Mouse (Mus musculus) erythroblast, embryonic 14.5 days (primary cell): ENCODE data around the gene Nrxn2. TPM values are rescaled to one million over a fixed set of nuclear protein-coding genes. Genes with fewer than 3 reads are reported as not detected.

Experiments
- H3K27me3 ChIP-seq: 2 replicates; pipeline ENCODE4 v1.6.1; 2012; ENCODE audit warnings: inconsistent platforms; ENCODE audit not compliant: control insufficient read depth
- H3K36me3 ChIP-seq: 2 replicates; pipeline ENCODE4 v1.6.1; 2012; ENCODE audit warnings: mild to moderate bottlenecking, inconsistent platforms; ENCODE audit not compliant: control insufficient read depth
- H3K4me1 ChIP-seq: 2 replicates; pipeline ENCODE4 v1.6.1; 2012; ENCODE audit warnings: inconsistent platforms; ENCODE audit not compliant: control insufficient read depth
- H3K4me3 ChIP-seq: replicated peaks from 2 replicates; pipeline ENCODE3; 2012; ENCODE audit warnings: moderate library complexity, mild to moderate bottlenecking, inconsistent platforms
- H3K9me3 ChIP-seq: 2 replicates; pipeline ENCODE4 v1.6.1; 2012; ENCODE audit warnings: low read length, inconsistent platforms, mixed read lengths; ENCODE audit not compliant: control insufficient read depth
- GATA1 ChIP-seq: IDR thresholded peaks from 2 replicates; pipeline ENCODE4 v1.6.1; 2012; ENCODE audit warnings: low read length, inconsistent platforms, mixed read lengths
- TAL1 ChIP-seq: IDR thresholded peaks from 3 replicates; pipeline ENCODE4 v1.6.1; 2012; ENCODE audit warnings: low read length, inconsistent platforms, mixed read lengths
- polyA plus RNA-seq: library from polyadenylated mRNA; stranded (reverse); fragments of >175 nt; gene quantifications from 2 replicates; pipeline ENCODE4 v1.2.3, GENCODE M21; 2012

Gene Nrxn2
- polyA plus RNA-seq, 1 experiment = 0.03 TPM

DNA sequence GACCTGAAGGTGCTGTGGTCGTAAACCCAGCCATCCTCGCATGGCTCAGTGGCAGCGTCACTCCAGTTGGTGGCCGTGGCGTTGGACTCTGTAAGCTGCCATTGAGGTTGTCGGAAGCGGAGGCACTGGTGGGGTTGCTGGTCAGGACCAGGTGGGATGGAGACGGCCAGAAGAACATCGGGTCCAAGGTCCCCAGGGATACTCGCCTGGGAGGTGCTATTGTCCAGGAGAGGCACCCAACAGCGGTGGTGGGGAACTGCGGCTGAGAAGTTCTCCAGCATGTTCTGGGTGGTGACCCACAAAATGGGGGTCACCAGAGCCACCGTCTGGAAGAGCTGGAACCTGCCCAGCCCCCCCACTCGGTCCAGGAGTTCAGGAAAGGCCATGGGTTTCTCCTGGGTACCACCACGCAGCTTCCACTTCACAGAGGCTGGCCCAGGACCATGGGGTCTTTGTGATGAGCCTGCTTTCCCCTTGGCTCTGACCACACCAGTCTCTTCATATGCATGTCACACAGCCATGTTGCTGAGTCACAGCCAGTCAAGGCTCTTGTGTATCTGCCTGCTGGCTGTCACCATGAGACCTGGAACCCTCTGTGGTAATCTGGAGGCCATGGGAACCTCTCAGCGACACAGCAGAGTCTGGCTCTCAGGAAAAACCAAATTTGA lies 124.0 kb downstream of the Nrxn2 start, which contains the start of gene Slc22a12:
TSS of gene Slc22a12 (minus strand) at position 666 of the 668 bp plus-strand sequence.
- H3K9me3 ChIP-seq = no peaks in the 10 kb centered on the region
- no peak within 1 kb of the TSS for H3K4me3 ChIP-seq
- H3K4me1 ChIP-seq = no peaks in the 10 kb centered on the region
- no peaks in the 10 kb centered on the region for H3K36me3 ChIP-seq
- no peaks in the 10 kb centered on the region; the same call in 1 of the 2 replicates for H3K27me3 ChIP-seq
- TF ChIP-seq GATA1 (no peak), TAL1 (no peak)

DNA sequence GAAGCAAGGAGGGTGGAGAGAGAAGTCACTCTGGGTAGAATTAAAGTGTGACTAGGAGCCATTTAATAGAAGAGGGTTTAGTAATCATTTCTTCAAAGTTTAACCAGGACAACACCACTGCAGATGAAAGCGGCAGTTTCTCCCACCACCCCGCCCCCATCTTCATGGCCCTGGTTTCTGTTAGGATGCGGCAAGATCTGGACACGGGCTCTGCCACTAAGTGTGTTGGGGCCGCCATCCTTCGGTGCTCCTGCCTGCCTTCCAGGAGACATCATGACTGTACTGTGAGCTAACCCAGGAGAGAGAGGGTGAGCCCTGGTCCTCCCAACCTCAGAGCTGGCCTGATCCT lies 124.5 kb downstream of the Nrxn2 start:
- H3K36me3 ChIP-seq = no peaks in the 10 kb centered on the region
- H3K4me3 ChIP-seq = no peak overlapping the region
- no peaks in the 10 kb centered on the region for H3K9me3 ChIP-seq
- no peaks in the 10 kb centered on the region; the same call in 1 of the 2 replicates for H3K27me3 ChIP-seq
- no peaks in the 10 kb centered on the region for H3K4me1 ChIP-seq
- no peak for TF ChIP-seq GATA1
- TF ChIP-seq TAL1 = no peak

DNA sequence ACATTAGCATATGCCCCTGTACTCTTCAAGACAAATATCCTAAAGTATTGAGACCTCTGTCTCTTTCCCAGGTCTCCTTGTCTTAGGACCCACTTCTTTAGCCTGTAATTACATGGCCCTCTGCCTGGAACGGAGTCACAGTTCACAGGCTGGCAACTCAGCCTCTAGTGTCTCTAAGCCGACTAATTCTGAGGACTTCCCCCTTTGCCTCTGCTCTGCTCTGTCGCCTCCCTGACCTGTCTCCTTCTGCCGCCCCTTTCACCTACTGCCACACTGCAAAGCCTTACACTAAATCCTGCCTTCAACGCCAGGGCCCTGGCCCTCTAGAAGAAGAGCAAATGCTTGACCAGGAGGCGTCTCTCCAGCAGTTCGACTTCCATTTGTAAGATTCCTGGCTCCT lies 125.0 kb downstream of the Nrxn2 start:
- no peaks in the 10 kb centered on the region for H3K4me1 ChIP-seq
- no peak for TF ChIP-seq TAL1
- no peaks in the 10 kb centered on the region for H3K9me3 ChIP-seq
- no peak overlapping the region for H3K4me3 ChIP-seq
- no peaks in the 10 kb centered on the region for H3K36me3 ChIP-seq
- no peaks in the 10 kb centered on the region; the same call in 1 of the 2 replicates for H3K27me3 ChIP-seq

DNA sequence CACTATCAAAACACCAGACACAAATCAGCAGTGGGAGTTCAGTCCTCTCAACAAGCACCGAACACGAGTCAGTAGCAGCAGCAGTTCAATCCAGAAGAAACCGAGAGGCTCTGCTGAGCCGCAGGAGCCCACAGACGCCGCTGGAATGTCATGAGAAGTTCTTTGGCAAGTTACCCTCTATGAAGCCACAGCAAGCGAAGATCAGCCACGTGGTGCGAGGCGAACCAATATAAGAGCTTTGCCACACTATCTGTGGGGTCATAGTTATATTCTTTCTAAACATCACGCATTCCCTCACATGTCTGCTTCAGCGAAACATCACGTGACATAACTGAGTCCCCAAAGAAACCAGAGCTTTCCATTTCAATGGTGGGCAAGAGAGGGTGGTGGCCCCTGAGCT lies 126.2 kb downstream of the Nrxn2 start:
- Histone ChIP-seq H3K36me3 (no peaks in the 10 kb centered on the region), H3K27me3 (no peaks in the 10 kb centered on the region; the same call in 1 of the 2 replicates), H3K9me3 (no peaks in the 10 kb centered on the region), H3K4me3 (no peak overlapping the region), H3K4me1 (no peaks in the 10 kb centered on the region)
- no peak for TF ChIP-seq TAL1
- TF ChIP-seq GATA1 = no peak

DNA sequence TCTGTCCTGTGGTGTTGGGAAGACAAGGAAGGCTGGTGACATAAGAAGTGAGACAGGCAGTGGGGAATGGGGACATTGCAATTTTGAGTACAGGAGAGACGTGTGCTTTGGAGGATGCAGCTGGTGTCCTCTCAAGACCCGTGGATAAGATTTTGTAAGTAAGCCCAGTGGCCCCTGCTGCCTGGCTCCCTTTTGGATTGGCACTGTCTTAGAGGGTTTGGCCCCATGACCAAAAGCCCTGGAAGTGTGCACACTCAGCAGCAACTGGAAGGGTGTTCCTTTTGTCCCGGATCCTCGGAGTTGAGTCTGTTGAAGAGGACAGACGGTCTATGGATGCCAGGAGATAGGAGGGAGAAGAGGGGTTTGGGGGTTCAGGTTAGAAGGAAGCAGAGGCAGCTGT lies 127.0 kb downstream of the Nrxn2 start:
- Histone ChIP-seq H3K27me3 (no peaks in the 10 kb centered on the region; the same call in 1 of the 2 replicates), H3K9me3 (no peaks in the 10 kb centered on the region), H3K36me3 (no peaks in the 10 kb centered on the region), H3K4me1 (no peaks in the 10 kb centered on the region), H3K4me3 (no peak overlapping the region)
- TF ChIP-seq GATA1 (no peak), TAL1 (no peak)

DNA sequence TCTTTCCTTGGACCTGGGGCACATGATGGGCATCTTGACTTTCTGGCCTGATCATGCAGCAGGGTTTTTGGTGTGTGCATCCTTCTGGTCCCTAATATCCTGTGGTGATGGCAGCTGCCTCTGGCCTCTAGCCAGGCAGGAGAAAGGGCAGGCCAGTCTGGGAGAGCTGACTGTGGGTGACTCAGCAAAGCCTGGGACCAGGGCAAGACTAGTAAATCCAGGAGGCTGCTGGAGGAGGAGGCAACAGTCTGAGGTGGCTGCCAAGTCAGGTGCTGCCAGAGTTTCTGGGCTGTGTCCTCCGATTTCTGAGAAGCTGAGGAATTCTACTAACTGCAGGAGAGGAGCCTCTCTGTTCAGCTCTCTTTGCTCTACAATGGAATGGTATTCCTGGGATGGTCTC lies 127.6 kb downstream of the Nrxn2 start:
- no peaks in the 10 kb centered on the region for H3K4me1 ChIP-seq
- H3K27me3 ChIP-seq = no peaks in the 10 kb centered on the region; the same call in 1 of the 2 replicates
- H3K9me3 ChIP-seq = no peaks in the 10 kb centered on the region

DNA sequence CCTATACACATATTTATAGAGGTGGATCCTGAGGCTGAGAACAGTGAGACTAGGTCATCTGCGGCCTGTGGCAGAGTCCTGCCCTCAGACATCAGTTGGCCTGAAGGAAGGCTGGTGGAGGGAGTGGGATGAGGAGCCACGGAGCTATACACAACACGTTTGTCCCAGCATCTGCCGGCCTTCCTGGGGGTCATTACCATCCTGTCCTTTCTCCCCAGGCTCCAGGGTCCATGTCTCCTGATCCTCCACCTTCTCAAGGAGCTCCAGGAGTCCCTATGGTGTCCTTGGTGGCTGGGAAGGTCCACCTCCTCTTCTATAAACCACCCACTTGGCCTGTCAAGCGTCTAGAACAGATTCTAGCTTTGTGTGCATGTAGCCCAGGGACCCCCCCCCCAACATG lies 129.3 kb downstream of the Nrxn2 start:
- H3K27me3 ChIP-seq = no peaks in the 10 kb centered on the region; the same call in 1 of the 2 replicates
- TF ChIP-seq TAL1 (no peak), GATA1 (no peak)
- H3K4me3 ChIP-seq = no peak overlapping the region
- no peaks in the 10 kb centered on the region for H3K36me3 ChIP-seq
- H3K4me1 ChIP-seq = no peaks in the 10 kb centered on the region
- no peaks in the 10 kb centered on the region for H3K9me3 ChIP-seq

More for the DNA sequence above, 127.6 kb downstream of the Nrxn2 start:
- Histone ChIP-seq H3K36me3 (no peaks in the 10 kb centered on the region), H3K4me3 (no peak overlapping the region)
- TF ChIP-seq GATA1 = no peak
- TF ChIP-seq TAL1 = no peak

DNA sequence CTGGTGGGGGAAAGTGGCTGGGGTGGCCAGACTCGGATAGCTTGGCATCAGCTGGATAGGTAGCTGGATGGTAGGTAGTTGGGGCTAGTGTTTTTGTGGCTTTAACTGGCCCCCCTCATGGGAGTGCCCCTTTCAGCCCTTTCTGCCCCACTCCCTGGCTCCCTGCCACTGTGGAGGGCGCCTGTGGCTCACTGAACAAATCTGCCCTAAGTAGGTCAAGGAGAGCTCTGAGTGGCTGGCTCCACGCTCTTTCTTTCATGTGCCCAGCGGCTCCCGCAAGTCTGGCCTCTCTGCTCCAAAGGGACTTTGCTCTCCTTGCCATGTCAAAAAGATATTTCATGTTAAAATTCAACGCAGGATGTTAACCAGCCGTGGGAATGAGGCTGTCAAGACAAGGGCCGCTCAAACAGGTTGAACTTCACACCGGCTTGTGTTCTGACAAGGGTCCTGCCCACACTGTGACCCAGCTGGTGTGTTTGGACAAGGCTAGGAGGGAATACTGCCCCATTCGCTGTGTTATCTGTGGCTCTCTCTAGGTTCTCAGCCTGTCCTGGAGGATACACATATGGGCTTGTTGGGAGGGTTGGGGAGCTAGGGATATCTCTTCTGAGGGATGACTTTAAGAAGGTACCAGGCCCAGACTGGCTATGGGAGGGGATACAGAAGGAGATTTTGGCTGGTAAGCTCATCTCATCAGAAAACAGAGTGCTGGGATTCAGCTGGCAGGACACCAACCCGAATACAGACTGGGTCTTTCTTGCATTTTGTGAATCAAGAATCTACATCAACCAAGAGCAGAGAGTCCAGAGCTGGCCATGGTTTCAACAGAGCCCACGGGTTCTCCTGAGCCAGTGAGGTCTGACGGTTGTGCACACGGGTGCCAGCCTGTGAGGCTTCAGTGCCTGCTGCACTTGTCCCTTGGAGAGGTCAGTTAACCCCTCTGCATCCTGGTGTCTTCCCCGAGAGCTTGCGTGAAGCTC lies 130.2 kb downstream of the Nrxn2 start:
- no peak overlapping the region for H3K4me3 ChIP-seq
- H3K36me3 ChIP-seq = no peaks in the 10 kb centered on the region
- H3K9me3 ChIP-seq = no peaks in the 10 kb centered on the region
- no peaks in the 10 kb centered on the region for H3K27me3 ChIP-seq
- no peaks in the 10 kb centered on the region for H3K4me1 ChIP-seq
- TF ChIP-seq GATA1 = no peak
- TF ChIP-seq TAL1 = no peak

DNA sequence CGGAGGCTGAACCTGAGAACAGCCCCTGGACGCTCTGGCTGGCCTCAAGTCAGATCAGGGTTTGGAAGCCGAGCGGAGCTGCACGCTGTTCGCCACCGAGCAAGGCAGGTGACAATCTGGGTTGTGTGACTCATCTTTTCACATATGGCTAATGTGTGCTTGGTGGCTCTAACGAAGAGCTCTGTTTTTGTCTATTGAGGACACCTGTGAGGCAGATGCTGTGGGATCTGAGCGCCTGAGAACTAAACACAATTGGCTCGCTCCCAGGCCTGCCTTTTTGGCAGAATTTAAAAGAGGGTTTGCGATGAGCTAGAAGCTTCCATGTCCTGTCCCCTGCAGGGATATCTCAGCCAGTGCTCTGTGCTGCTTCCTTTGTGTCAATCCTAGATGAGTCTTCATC lies 131.0 kb downstream of the Nrxn2 start:
- TF ChIP-seq GATA1 (no peak), TAL1 (no peak)
- no peaks in the 10 kb centered on the region for H3K27me3 ChIP-seq
- H3K4me1 ChIP-seq = no peaks in the 10 kb centered on the region

More for the DNA sequence above, 131.0 kb downstream of the Nrxn2 start:
- no peak overlapping the region for H3K4me3 ChIP-seq
- H3K36me3 ChIP-seq = no peaks in the 10 kb centered on the region
- no peaks in the 10 kb centered on the region for H3K9me3 ChIP-seq
